Mouse (Mus musculus): ENCODE measurements around the gene C2cd6.

DNA sequence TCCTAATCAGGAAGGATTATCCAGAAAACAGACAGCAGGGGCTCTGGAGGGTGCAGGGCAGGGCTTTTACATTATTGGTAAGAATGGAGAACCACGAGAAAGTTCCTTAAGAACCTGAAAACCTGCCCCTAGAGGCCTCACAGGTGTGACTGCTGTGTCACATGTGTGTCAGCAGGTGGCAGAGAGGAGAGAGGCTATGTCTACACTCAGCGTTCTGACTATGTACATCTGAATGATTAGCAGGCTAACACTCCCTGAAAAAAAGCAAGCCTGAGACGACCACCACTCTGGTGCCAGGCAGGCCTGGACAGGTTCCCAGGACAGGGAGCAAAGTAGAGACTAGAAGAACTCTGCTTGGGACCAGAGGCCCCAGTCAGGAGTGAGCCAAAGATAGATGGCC, 23.8 kb downstream of the C2cd6 start:
- TF ChIP-seq CTCF (IDR thresholded peaks at IDR 0.05; ENCODE audit: low read depth) = peak; percentile 47
- no peak for TF ChIP-seq EP300 (IDR thresholded peaks at IDR 0.05; ENCODE audit: low read depth)

Data from heart, postnatal 0 days (tissue).